Mouse (Mus musculus) common myeloid progenitor, adult 5-6 weeks (primary cell): ENCODE results near the gene Krt16. TPM values are rescaled to one million over a fixed set of nuclear protein-coding genes. Genes with fewer than 3 reads are reported as not detected.
"Not testable (repeated sequence)": the region's sequence is repeated elsewhere in the genome, so short reads cannot be mapped to it uniquely, and the experiment has no call there.

ENCODE experiments used
- ATAC-seq: replicated peaks from 2 replicates; pipeline ENCODE4 v1.8.0; 2016; ENCODE audit warnings: low read depth, mild to moderate bottlenecking, moderate TSS enrichment, inconsistent platforms; ENCODE audit not compliant: poor library complexity, severe bottlenecking
- total RNA-seq: library from RNA; stranded (forward); fragments of 200-1000, 187-1606 nt; gene quantifications from 2 replicates; pipeline ENCODE4 v1.2.3, GENCODE M21; 2017

The Krt16 gene
- total RNA-seq, 1 experiment from 2014 or later = not detected

- no peak for ATAC-seq
Observed at GRCm38 (mm10) chr11:100259079-100259478, 10.4 kb upstream of the Krt16 start.

GRCm38 (mm10) chr11:100257967-100258366 lies 9.3 kb upstream of the Krt16 start:
- no peak for ATAC-seq

DNA sequence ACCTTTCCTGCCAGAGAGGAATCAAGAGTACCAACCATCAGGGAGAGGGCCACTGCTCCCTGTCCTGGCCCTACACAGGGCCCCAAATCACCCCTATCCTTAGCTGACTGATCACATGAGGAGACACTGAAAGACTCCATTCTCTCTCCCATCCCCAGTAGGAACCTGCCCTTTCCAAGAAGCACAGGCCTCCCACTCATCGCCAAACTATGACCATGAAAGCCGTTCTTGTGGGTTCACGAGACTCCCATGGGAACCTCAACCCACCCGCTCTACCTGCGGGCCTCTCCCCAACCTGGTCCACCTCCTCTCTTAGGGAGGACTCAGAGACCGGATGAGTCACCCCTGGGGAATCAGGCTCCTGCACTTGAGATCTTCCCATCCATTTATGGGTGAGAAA lies 6.8 kb upstream of the Krt16 start:
- ATAC-seq = no peak

DNA sequence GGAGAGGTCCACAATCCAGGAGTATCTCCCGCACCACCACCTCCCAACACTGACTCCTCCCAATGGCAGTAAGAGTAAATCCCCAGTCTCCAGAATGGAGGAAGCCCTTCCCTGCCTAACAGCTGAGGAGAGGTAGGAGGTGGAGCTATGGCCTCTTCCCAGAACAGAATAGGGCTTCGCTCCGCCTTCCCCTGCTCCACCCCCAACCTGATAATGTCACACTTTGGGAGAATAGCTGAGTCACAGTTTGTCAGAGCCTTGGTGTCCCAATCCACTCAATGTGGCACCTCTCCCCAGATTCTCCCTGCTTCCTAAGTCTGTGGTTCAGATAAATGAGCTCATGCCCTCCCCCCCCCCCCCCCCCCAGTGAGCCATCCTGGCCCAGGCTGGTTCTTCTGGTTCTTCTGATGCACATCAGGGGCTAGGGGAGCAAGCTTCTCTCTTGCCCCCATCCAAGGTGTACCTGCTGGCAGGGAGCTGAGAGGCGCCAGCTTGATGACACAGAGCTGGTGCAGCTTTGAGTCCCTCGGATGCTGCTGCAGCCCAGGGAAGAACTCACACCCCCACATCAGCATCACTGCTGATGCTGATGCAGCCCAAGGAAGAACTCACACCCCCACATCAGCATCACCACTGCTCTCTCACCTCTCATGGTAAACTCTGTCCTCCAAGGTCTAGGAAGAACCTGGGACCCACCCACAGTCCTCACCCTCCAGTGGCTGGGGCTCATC lies 5.8 kb upstream of the Krt16 start:
- no peak for ATAC-seq

GRCm38 (mm10) chr11:100246471-100246870 lies 2.2 kb downstream of the Krt16 start:
- ATAC-seq = not testable (repeated sequence)

DNA sequence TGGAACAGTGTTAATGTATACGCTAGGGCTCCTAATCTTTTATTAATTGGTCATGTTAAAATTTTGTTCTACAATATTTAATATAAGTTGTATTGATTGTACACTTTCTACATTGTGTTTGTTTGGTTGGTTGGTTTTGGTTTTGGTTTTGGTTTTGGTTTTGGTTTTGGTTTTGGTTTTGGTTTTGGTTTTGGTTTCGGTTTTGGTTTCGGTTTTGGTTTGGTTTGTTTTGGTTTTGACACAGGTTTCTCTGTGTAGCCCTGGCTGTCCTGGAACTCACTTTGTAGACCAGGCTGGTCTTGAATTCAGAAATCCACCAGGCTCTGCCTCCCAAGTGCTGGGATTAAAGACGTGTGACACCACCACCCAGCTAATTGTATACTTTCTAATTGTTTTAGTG lies 8.4 kb downstream of the Krt16 start:
- ATAC-seq = not testable (repeated sequence)

- ATAC-seq = no peak
Observed at GRCm38 (mm10) chr11:100221741-100222140, 27.0 kb downstream of the Krt16 start.

DNA sequence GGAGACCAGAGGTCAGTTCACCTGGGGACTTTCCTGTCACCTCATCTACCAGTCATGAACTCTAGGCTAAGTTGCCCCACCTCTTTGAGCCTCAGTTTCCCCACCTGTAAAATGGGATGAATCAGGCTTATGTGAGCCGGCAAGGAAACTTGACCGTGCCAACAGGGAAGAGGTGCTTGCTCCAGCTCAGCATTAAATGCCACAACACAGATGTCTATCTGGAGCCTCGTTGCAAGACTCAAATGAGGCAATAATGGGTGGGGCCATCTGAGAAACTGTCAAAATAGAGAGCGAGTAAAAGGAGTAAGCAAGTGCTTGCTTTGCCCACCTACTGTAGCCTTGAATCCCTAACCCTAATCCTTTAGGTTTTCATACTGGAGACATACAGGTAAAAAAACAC lies 29.4 kb downstream of the Krt16 start:
- no peak for ATAC-seq

- no peak for ATAC-seq
Observed at GRCm38 (mm10) chr11:100208542-100208941, 40.2 kb downstream of the Krt16 start.

- no peak for ATAC-seq
Observed at GRCm38 (mm10) chr11:100207498-100207897, 41.2 kb downstream of the Krt16 start, which contains the start of gene Krt14. TSS of gene Krt14 (minus strand) at chr11:100207548.

DNA sequence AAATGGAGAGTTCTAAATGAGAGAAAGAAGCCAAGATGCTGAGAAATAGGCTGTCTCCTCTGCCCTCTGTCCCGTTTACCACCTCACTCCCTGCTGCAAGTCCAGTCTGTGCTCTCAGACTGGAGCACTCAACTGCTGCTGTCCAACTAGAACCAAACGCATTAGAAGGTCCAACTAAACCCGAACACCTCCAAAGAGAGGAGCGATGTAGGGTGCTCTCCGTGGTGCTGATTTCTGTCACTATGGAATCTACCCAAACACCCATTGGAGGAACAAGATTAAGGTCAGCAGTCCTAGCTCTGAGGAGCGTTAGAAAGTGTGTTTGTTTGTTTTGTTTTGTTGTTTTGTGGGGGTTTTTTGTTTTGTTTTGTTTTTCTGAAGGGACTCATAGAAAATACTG lies 45.3 kb downstream of the Krt16 start:
- peak; percentile 57 for ATAC-seq

GRCm38 (mm10) chr11:100202906-100203305 lies 45.8 kb downstream of the Krt16 start:
- no peak for ATAC-seq

GRCm38 (mm10) chr11:100200104-100200820 lies 48.4 kb downstream of the Krt16 start:
- peak; percentile 58; the same call in 1 of the 2 replicates for ATAC-seq

DNA sequence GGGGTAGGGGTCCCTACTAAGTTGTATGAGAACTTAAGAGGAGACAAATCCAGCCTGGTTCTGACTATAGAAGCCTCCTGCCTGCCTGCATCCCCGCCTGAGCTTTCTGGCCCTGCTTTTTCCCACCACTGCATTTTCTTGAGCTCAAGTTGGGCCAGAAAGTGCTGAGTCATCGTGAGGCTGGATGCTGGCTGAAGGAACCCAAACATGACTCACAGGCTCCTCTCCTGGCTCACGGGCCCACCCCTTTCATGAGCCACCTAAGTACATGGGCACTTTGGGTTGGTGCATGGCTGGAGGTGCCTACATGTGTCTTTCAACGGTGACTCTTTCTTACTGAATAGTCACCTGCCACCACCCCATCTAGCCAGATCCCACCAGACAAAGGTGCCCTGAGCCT lies 50.0 kb downstream of the Krt16 start:
- no peak for ATAC-seq

Other genes with a start within 250 kb of the Krt16 start
- gene Krt33a, start 232.7 kb downstream of the Krt16 start, total RNA-seq = not detected in 2 replicates
- gene Krt33b, start 219.0 kb downstream of the Krt16 start, total RNA-seq = not detected in 2 replicates
- not detected in 2 replicates for gene Krt34, start 207.3 kb downstream of the Krt16 start, total RNA-seq
- not detected in 2 replicates for gene Krt31, start 198.4 kb downstream of the Krt16 start, total RNA-seq
- gene Krt32, start 160.7 kb downstream of the Krt16 start, total RNA-seq = not detected in 2 replicates
- not detected in 2 replicates for gene Krt35, start 152.7 kb downstream of the Krt16 start, total RNA-seq
- not detected in 2 replicates for gene Krt36, start 143.3 kb downstream of the Krt16 start, total RNA-seq
- gene Krt13, start 127.3 kb downstream of the Krt16 start, total RNA-seq = not detected in 2 replicates
- gene Krt15, start 113.0 kb downstream of the Krt16 start, total RNA-seq = not detected in 2 replicates
- not detected in 2 replicates for gene Krt19, start 100.2 kb downstream of the Krt16 start, total RNA-seq
- not detected in 2 replicates for gene Krt9, start 55.7 kb downstream of the Krt16 start, total RNA-seq
- gene Krt14, start 41.4 kb downstream of the Krt16 start, total RNA-seq = not detected in 2 replicates
- not detected in 2 replicates for gene Krt17, start 12.1 kb upstream of the Krt16 start, total RNA-seq
- not detected in 2 replicates for gene Krt42, start 21.0 kb upstream of the Krt16 start, total RNA-seq
- 220 and 411 TPM in 2 replicates for gene Eif1, start 71.0 kb upstream of the Krt16 start, total RNA-seq
- not detected in 2 replicates for gene Gast, start 85.5 kb upstream of the Krt16 start, total RNA-seq
- gene Hap1, start 107.2 kb upstream of the Krt16 start, total RNA-seq = not detected in 2 replicates
- gene Jup, start 148.9 kb upstream of the Krt16 start, total RNA-seq = 1.9 and 2.5 TPM in 2 replicates
- 1.1 TPM in 1 of 2 replicates, not detected in the other for gene P3h4, start 165.9 kb upstream of the Krt16 start, total RNA-seq
- gene Fkbp10, start 166.8 kb upstream of the Krt16 start, total RNA-seq = not detected in 2 replicates
- 33.1 and 47.7 TPM in 2 replicates for gene Nt5c3b, start 192.9 kb upstream of the Krt16 start, total RNA-seq
- not detected in 2 replicates for gene Klhl10, start 193.0 kb upstream of the Krt16 start, total RNA-seq
- gene Klhl11, start 223.8 kb upstream of the Krt16 start, total RNA-seq = 26.0 and 30.9 TPM in 2 replicates